Mouse (Mus musculus) MEL (cell line): ENCODE measurements around the gene Cdk1. TPM values are rescaled to one million over a fixed set of nuclear protein-coding genes. Genes with fewer than 3 reads are reported as not detected.

Source experiments
- DNase-seq: peaks from one replicate; pipeline ENCODE4 v3.0.0; 2011; ENCODE audit warnings: low read depth, low spot score
- H3K27ac ChIP-seq: 2 replicates; pipeline ENCODE4 v1.5.1; 2012; ENCODE audit warnings: low read depth, mild to moderate bottlenecking, control low read depth, low read length, moderate library complexity; ENCODE audit not compliant: control insufficient read depth
- H3K27me3 ChIP-seq, 2 experiments: fragments of 150-350 bp in 1 of 2; sonication (generic) in 1 of 2; 2 replicates each; pipeline ENCODE4 v1.6.1; 2012; ENCODE audit warnings: low read length in 2 of 2, mild to moderate bottlenecking in 2 of 2, improper control_type of control experiment in 1 of 2, moderate library complexity in 1 of 2; ENCODE audit not compliant: insufficient read depth in 2 of 2, control insufficient read depth in 1 of 2
- H3K36me3 ChIP-seq, 2 experiments: 2 replicates each; pipeline ENCODE4 v1.6.1; 2012 to 2014; ENCODE audit warnings: low read length in 2 of 2, improper control_type of control experiment in 1 of 2, inconsistent platforms in 1 of 2, mild to moderate bottlenecking in 1 of 2; ENCODE audit not compliant: insufficient read depth in 2 of 2, control insufficient read depth in 1 of 2
- H3K4me1 ChIP-seq, 2 experiments: fragments of 150-350 bp in 1 of 2; sonication (generic) in 1 of 2; 2 replicates each; pipeline ENCODE4 v1.6.1; 2012; ENCODE audit warnings: low read length in 2 of 2, improper control_type of control experiment in 1 of 2, mild to moderate bottlenecking in 1 of 2; ENCODE audit not compliant: insufficient read depth in 2 of 2, control insufficient read depth in 1 of 2
- H3K4me3 ChIP-seq, 2 experiments: fragments of 150-350 bp in 1 of 2; sonication (generic) in 1 of 2; 2 replicates each; pipeline ENCODE4 v1.5.1; 2012; ENCODE audit warnings: low read depth in 2 of 2, low read length in 2 of 2, mild to moderate bottlenecking in 2 of 2, moderate library complexity in 2 of 2, control low read depth in 1 of 2, improper control_type of control experiment in 1 of 2; ENCODE audit not compliant: control insufficient read depth in 1 of 2, insufficient read depth in 1 of 2
- H3K79me2 ChIP-seq: 2 replicates; pipeline ENCODE4 v1.6.1; 2012; ENCODE audit warnings: mild to moderate bottlenecking, low read length, moderate library complexity; ENCODE audit not compliant: control insufficient read depth, poor library complexity, insufficient read depth
- H3K9ac ChIP-seq: 2 replicates; pipeline ENCODE4 v1.6.1; 2012; ENCODE audit warnings: low read depth, mild to moderate bottlenecking, control low read depth, low read length, moderate library complexity; ENCODE audit not compliant: control insufficient read depth, poor library complexity, severe bottlenecking
- H3K9me3 ChIP-seq: fragments of 150-350 bp; sonication (generic); replicated peaks from 2 replicates; pipeline ENCODE4 v1.6.1; 2012; ENCODE audit warnings: mild to moderate bottlenecking, low read length, improper control_type of control experiment, moderate library complexity; ENCODE audit not compliant: insufficient read depth
- BHLHE40 ChIP-seq: IDR thresholded peaks from 2 replicates; pipeline ENCODE4 v1.6.1; 2012; ENCODE audit warnings: low read depth, mild to moderate bottlenecking, inconsistent platforms, low read length, improper control_type of control experiment, borderline replicate concordance
- CHD1 ChIP-seq: IDR thresholded peaks from 2 replicates; pipeline ENCODE4 v1.6.1; 2012; ENCODE audit warnings: low read depth, mild to moderate bottlenecking, inconsistent platforms, low read length, improper control_type of control experiment
- CTCF ChIP-seq, 3 experiments: IDR thresholded peaks in 2 of 3; conservative IDR thresholded peaks in 1 of 3; 2 replicates each; pipeline ENCODE4 v1.5.1; 2011 to 2012; ENCODE audit warnings: low read length in 3 of 3, low read depth in 2 of 3, mild to moderate bottlenecking in 2 of 3, improper control_type of control experiment in 1 of 3, inconsistent platforms in 1 of 3, mixed read lengths in 1 of 3, moderate library complexity in 1 of 3; ENCODE audit not compliant: control insufficient read depth in 1 of 3, insufficient read depth in 1 of 3, poor library complexity in 1 of 3, severe bottlenecking in 1 of 3
- E2F4 ChIP-seq: IDR thresholded peaks from 2 replicates; pipeline ENCODE4 v1.6.1; 2011; ENCODE audit warnings: low read depth, low read length, improper control_type of control experiment, borderline replicate concordance
- EP300 ChIP-seq, 2 experiments: IDR thresholded peaks; 2 replicates each; pipeline ENCODE4 v1.6.1; 2011; ENCODE audit warnings: improper control_type of control experiment in 2 of 2, low read length in 2 of 2, low read depth in 1 of 2, mild to moderate bottlenecking in 1 of 2
- ETS1 ChIP-seq: IDR thresholded peaks from 2 replicates; pipeline ENCODE4 v1.6.1; 2012; ENCODE audit warnings: low read depth, mild to moderate bottlenecking, inconsistent platforms, low read length, improper control_type of control experiment, moderate library complexity
- GATA1 ChIP-seq: IDR thresholded peaks from 2 replicates; pipeline ENCODE4 v1.6.1; 2011; ENCODE audit warnings: low read depth, low read length, improper control_type of control experiment
- JUND ChIP-seq: IDR thresholded peaks from 2 replicates; pipeline ENCODE4 v1.6.1; 2011; ENCODE audit warnings: low read depth, mild to moderate bottlenecking, improper control_type of control experiment, low read length
- MAX ChIP-seq: IDR thresholded peaks from 2 replicates; pipeline ENCODE4 v1.6.1; 2011; ENCODE audit warnings: low read length, improper control_type of control experiment
- MYB ChIP-seq: IDR thresholded peaks from 2 replicates; pipeline ENCODE4 v1.6.1; 2011; ENCODE audit warnings: mild to moderate bottlenecking, low read depth, low read length, improper control_type of control experiment
- POLR2AphosphoS2 ChIP-seq: IDR thresholded peaks from 2 replicates; pipeline ENCODE4 v1.6.1; 2011; ENCODE audit warnings: low read length, improper control_type of control experiment
- POLR2AphosphoS5 ChIP-seq: IDR thresholded peaks from 2 replicates; pipeline ENCODE4 v1.6.1; 2012; ENCODE audit warnings: low read depth, borderline replicate concordance, mild to moderate bottlenecking, inconsistent platforms, low read length, moderate library complexity, mixed read lengths
- RCOR1 ChIP-seq: IDR thresholded peaks from 2 replicates; pipeline ENCODE4 v1.6.1; 2012; ENCODE audit warnings: low read depth, mild to moderate bottlenecking, inconsistent platforms, low read length, improper control_type of control experiment
- SIN3A ChIP-seq: IDR thresholded peaks from 2 replicates; pipeline ENCODE4 v1.6.1; 2012; ENCODE audit warnings: low read length, improper control_type of control experiment, inconsistent platforms
- TBP ChIP-seq: IDR thresholded peaks from 2 replicates; pipeline ENCODE4 v1.8.0; 2011; ENCODE audit warnings: low read depth, low read length, improper control_type of control experiment
- TCF12 ChIP-seq: IDR thresholded peaks from 2 replicates; pipeline ENCODE4 v1.6.1; 2014; ENCODE audit warnings: low read depth, mild to moderate bottlenecking, inconsistent platforms, low read length, improper control_type of control experiment, moderate library complexity
- UBTF ChIP-seq: IDR thresholded peaks from 2 replicates; pipeline ENCODE4 v1.6.1; 2012; ENCODE audit warnings: low read depth, mild to moderate bottlenecking, inconsistent platforms, low read length, improper control_type of control experiment, moderate library complexity, borderline replicate concordance; ENCODE audit not compliant: insufficient read depth
- USF1 ChIP-seq: IDR thresholded peaks from 2 replicates; pipeline ENCODE4 v1.6.1; 2014; ENCODE audit warnings: low read depth, mild to moderate bottlenecking, inconsistent platforms, low read length, improper control_type of control experiment, moderate library complexity
- USF2 ChIP-seq, 2 experiments: IDR thresholded peaks; 2 replicates each; pipeline ENCODE4 v1.6.1; 2011 to 2012; ENCODE audit warnings: improper control_type of control experiment in 2 of 2, low read length in 2 of 2, borderline replicate concordance in 1 of 2, inconsistent platforms in 1 of 2, low read depth in 1 of 2, mild to moderate bottlenecking in 1 of 2; ENCODE audit not compliant: insufficient read depth in 1 of 2
- ZC3H11A ChIP-seq: IDR thresholded peaks from 2 replicates; pipeline ENCODE4 v1.6.1; 2012; ENCODE audit warnings: low read depth, mild to moderate bottlenecking, inconsistent platforms, low read length, improper control_type of control experiment
- polyA plus RNA-seq, 2 experiments: library from polyadenylated mRNA; stranded (reverse) in 1 of 2; unstranded in 1 of 2; fragments of >175 nt in 1 of 2; fragments of >200 nt in 1 of 2; gene quantifications; 2 replicates each; pipeline versions ENCODE4 v1.2.1 to v1.2.4; 2012; ENCODE audit warnings: low replicate concordance in 2 of 2, low read depth in 1 of 2; ENCODE audit not compliant: insufficient read length in 2 of 2, insufficient read depth in 1 of 2, missing spikeins in 1 of 2
- total RNA-seq: library from RNA; depleted of rRNA; stranded (reverse); fragments of 300-350 nt; gene quantifications from 2 replicates; pipeline ENCODE4 v1.2.3, GENCODE M21; 2012

Gene Cdk1
- total and polyA plus RNA-seq, 3 experiments, result 223 to 562 (median 311) TPM

DNA sequence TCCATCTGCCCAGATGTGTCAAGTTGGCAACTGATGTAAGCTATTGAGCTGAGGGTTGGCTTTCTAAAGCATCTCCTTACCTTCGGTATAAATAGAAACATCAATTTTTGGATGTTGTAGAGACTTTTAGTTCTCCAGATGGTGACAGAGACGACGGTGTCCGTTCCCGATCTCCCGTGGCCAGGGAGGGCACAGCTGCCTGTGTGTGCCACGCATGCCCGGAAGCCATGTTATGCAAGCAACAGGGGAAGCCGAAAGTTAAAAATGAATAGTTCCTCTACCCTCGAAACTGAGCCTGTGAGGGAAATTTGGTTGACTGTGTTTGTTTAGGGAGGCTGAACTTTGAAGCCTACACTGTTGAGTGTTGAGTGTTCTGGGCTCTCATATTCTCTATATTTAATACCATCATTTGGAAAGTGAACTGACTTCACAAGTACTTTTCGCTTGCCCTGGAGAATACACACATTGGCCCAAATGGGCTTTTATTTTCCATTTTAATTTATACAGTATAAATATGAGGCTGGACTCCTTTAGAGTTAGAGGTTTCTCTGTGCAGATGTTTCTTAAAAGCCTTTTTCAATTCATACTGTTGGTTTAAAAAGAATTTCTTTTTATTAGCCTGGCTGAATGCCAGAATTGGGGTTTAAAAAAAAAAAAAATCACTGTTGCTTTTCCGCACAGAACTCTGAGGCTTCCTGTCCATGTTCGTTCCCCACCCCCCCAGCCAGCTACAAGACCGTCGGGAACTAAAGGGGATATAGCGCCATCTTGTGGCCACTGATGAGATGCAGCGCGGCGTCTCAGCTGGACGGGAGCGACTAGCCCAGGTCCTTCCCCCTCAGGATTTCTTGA lies 31.8 kb downstream of the Cdk1 start (continued):
- TF ChIP-seq E2F4, result no peak
- TF ChIP-seq ETS1, result no peak
- no peak for TF ChIP-seq MAX

DNA sequence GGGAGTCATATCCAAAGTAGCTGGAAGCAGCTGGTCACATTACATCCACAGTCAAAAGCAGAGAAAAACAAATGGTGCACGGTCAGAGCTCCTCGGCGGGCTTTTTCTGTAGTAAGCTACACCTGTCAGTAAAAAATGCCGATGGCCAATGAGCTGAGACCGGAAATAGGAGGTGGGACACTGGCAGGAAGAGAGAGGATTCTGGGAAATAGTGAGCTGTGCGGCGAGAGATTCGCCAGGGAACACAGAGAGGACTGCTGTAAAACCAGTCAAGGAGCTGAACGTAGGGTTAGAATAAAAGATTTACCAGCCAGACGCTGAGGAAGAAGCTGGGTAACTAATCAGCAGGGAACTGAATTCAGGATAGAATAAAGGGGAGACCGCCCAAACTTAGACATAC lies 34.2 kb downstream of the Cdk1 start:
- H3K27me3 ChIP-seq, result no peaks in the 10 kb centered on the region
- H3K4me3 ChIP-seq, result no peak overlapping the region
- H3K36me3 ChIP-seq, result no peaks in the 10 kb centered on the region
- H3K9me3 ChIP-seq, result no peaks in the 10 kb centered on the region
- no peak for DNase-seq
- TF ChIP-seq MYB (no peak), ZC3H11A (no peak), TBP (no peak), CHD1 (no peak), GATA1 (no peak), E2F4 (no peak), USF1 (no peak), RCOR1 (no peak), UBTF (no peak)
- TF ChIP-seq, all 39 proteins: peak for 0
- Histone ChIP-seq H3K79me2 (no peaks in the 10 kb centered on the region), H3K9ac (no peak overlapping the region), H3K4me1 (no peaks in the 10 kb centered on the region), H3K27ac (no peak overlapping the region)

- TF ChIP-seq ETS1, result no peak
- TF ChIP-seq E2F4, result no peak
- TF ChIP-seq TCF12, result no peak
- no peak for TF ChIP-seq POLR2AphosphoS5
- TF ChIP-seq BHLHE40, result no peak
- TF ChIP-seq SIN3A, result no peak
- no peak for TF ChIP-seq POLR2AphosphoS2
- TF ChIP-seq RCOR1, result no peak
- no peak for TF ChIP-seq JUND
- TF ChIP-seq MYB, result no peak
- no peak for TF ChIP-seq UBTF
- TF ChIP-seq EP300 (IDR thresholded peaks at IDR 0.05; ENCODE audit: low read depth in 1 of 2, low read length in 2 of 2), result no peak
- TF ChIP-seq USF2 (IDR thresholded peaks at IDR 0.05; ENCODE audit: borderline replicate concordance in 1 of 2, insufficient read depth in 1 of 2, low read depth in 1 of 2, low read length in 2 of 2), result no peak
- TF ChIP-seq CTCF (IDR thresholded peaks at IDR 0.05 in 2 of 3, conservative IDR thresholded peaks at IDR 0.05 in 1 of 3; ENCODE audit: control insufficient read depth in 1 of 3, insufficient read depth in 1 of 3, low read depth in 2 of 3, low read length in 3 of 3, poor library complexity in 1 of 3, severe bottlenecking in 1 of 3), result no peak
- H3K36me3 ChIP-seq, result no peaks in the 10 kb centered on the region
- no peaks in the 10 kb centered on the region for H3K4me1 ChIP-seq
- no peaks in the 10 kb centered on the region for H3K27me3 ChIP-seq
- H3K9me3 ChIP-seq, result no peaks in the 10 kb centered on the region
- H3K27ac ChIP-seq, result no peak overlapping the region
- DNase-seq, result no peak
- H3K4me3 ChIP-seq, result no peak overlapping the region
- H3K9ac ChIP-seq, result no peak overlapping the region
- H3K79me2 ChIP-seq, result no peaks in the 10 kb centered on the region
These were observed 38.8 kb downstream of the Cdk1 start for GRCm38 (mm10) chr10:69313944-69314343.
